Mouse (Mus musculus) left cerebral cortex, postnatal 36 days (tissue): ENCODE results near the gene Chst12. TPM values are rescaled to one million over a fixed set of nuclear protein-coding genes. Genes with fewer than 3 reads are reported as not detected.

Experiments
- DNase-seq, 2 experiments: peaks; one replicate each; pipeline ENCODE4 v3.0.0; 2021 to 2022; ENCODE audit warnings: low spot score in 2 of 2, mixed read lengths in 1 of 2
- intact Hi-C: fragments of 180-260 bp; cut with DNase I; formaldehyde crosslinking; loops from one replicate; pipeline ENCODE4 v1.15.1; 2025
- total RNA-seq, 2 experiments: library from RNA; stranded (reverse); gene quantifications; 2 replicates each; pipeline ENCODE4 v1.2.3; 2021

Chst12 gene
- total RNA-seq, 2 experiments from 2014 or later: 19.9 to 20.2 TPM

- no peak for DNase-seq
- intact Hi-C loops: loop anchor here (2.0 kb wide), 2 partner anchors 43 to 51 kb away; no protein-coding TSS in a partner anchor
Observed at GRCm38 (mm10) chr5:140567751-140568150, 62.4 kb downstream of the Chst12 start.

GRCm38 (mm10) chr5:140568321-140568970 lies 63.1 kb downstream of the Chst12 start:
- peak in 1 of 2 experiments; percentile 54 for DNase-seq
- intact Hi-C loops: loop anchor here (2.0 kb wide), 1 partner anchor 42 kb away; no protein-coding TSS in a partner anchor

DNA sequence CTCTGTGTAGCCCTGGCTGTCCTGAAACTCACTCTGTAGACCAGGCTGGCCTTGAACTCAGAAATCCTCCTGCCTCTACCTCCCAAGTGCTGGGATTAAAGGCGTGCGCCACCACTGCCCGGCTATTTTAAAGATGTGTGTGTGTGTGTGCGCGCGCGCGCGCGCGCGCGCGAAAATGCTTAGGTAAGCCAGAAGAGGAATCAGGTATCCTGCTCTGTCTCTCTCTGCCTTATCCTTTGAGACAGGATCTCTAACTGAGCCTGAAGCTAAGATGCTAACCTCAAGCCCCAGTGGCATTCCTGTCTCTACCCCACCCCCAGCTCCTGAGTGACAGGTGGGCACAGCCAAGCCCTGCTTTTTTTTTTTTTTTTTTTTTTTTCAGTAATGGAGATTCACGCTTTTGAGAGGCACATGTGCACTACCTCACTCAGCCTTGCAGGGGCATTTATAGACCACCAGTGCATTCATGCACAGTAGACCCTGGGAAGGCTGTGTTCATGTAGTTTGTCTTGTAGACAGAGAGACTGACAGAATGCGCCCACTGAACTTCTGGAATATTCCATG lies 63.8 kb downstream of the Chst12 start:
- DNase-seq: no peak
- intact Hi-C loops: loop anchor here (2.0 kb wide), 1 partner anchor 42 kb away; no protein-coding TSS in a partner anchor

- no peak for DNase-seq
- intact Hi-C loops: no loop called here
Observed at GRCm38 (mm10) chr5:140570223-140570870, 65.0 kb downstream of the Chst12 start.

GRCm38 (mm10) chr5:140571201-140571600 lies 65.9 kb downstream of the Chst12 start:
- intact Hi-C loops: no loop called here
- DNase-seq: no peak

GRCm38 (mm10) chr5:140571673-140572072 lies 66.3 kb downstream of the Chst12 start:
- intact Hi-C loops: no loop called here
- peak in 1 of 2 experiments; percentile 36 for DNase-seq

GRCm38 (mm10) chr5:140572611-140573010 lies 67.3 kb downstream of the Chst12 start:
- no peak for DNase-seq

More at GRCm38 (mm10) chr5:140572611-140573010, 67.3 kb downstream of the Chst12 start:
- intact Hi-C loops: no loop called here

Other genes starting within 250 kb of the Chst12 start
- gene Mad1l1, start 184.0 kb upstream of the Chst12 start, total RNA-seq: 10 to 100 TPM; 16.7 to 19.5 TPM
- 1 to 10 TPM; 6.2 to 7.6 TPM for gene Nudt1, start 183.9 kb upstream of the Chst12 start, total RNA-seq
- 10 to 100 TPM in 1 of 2 experiments, 1 to 10 TPM in 1; 8.9 to 11.5 TPM for gene Mrm2, start 173.7 kb upstream of the Chst12 start, total RNA-seq
- gene Snx8, start 116.3 kb upstream of the Chst12 start, total RNA-seq: 10 to 100 TPM; 12.1 to 15.1 TPM
- gene Eif3b, start 86.2 kb upstream of the Chst12 start, total RNA-seq: 10 to 100 TPM; 86.7 to 90.1 TPM
- not detected for gene Gm4869, start 59.9 kb upstream of the Chst12 start, total RNA-seq
- under 1 TPM in 1 of 2 experiments, not detected in 1; 0.94 TPM for gene Grifin, start 59.5 kb downstream of the Chst12 start, total RNA-seq
- gene Lfng, start 101.8 kb downstream of the Chst12 start, total RNA-seq: 10 to 100 TPM; 22.6 to 23.6 TPM
- 100 to 1,000 TPM; 257 to 267 TPM for gene Ttyh3, start 143.5 kb downstream of the Chst12 start, total RNA-seq
- 10 to 100 TPM; 44.6 to 60.1 TPM for gene Iqce, start 196.8 kb downstream of the Chst12 start, total RNA-seq
- gene Brat1, start 199.5 kb downstream of the Chst12 start, total RNA-seq: 10 to 100 TPM; 20.4 to 21.9 TPM
- gene Amz1, start 218.6 kb downstream of the Chst12 start, total RNA-seq: 10 to 100 TPM; 16.6 to 24.8 TPM